Mouse (Mus musculus) layer of hippocampus, postnatal 10 days (tissue): Measurements from ENCODE around the gene Cd300lf. TPM values are rescaled to one million over a fixed set of nuclear protein-coding genes. Genes with fewer than 3 reads are reported as not detected.

Experiments
- DNase-seq, 2 experiments: peaks; one replicate each; pipeline ENCODE4 v3.0.0; 2021; ENCODE audit warnings: low spot score in 2 of 2
- total RNA-seq, 2 experiments: library from RNA; stranded (reverse); gene quantifications; 2 replicates each; pipeline ENCODE4 v1.2.3; 2021

Cd300lf gene
- total RNA-seq, 2 experiments from 2014 or later, result 0.27 to 0.50 TPM

DNA sequence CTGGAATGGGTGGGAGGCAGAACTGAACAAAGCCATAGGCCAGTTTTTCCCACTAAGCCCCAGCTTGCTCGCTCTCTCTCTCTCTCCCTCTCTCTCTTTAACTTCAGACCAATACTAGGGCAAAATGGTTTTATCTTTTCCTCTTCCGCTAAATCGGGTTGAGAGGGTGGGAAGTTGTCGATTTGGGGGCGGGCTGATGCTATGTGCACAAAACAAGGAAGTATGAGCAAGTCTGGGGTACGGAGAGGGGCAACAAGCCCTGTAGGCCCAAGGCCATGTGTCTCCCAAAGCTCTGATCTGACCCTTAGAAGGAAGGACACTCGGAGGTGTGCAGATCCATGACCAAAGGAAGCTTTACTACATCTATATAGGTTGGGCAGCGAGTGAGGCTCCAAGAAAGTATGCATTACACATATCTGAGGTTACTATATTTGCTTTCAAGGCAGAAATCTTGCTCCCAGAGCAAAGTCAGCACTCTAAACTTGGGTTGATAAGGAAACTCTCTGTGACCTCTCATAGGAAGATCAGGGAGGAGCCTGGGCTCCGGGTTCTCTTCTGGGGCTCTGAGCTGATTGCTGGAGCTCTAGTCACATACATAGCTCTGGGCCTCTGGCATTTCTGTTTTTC lies 27.9 kb upstream of the Cd300lf start:
- no peak for DNase-seq

DNA sequence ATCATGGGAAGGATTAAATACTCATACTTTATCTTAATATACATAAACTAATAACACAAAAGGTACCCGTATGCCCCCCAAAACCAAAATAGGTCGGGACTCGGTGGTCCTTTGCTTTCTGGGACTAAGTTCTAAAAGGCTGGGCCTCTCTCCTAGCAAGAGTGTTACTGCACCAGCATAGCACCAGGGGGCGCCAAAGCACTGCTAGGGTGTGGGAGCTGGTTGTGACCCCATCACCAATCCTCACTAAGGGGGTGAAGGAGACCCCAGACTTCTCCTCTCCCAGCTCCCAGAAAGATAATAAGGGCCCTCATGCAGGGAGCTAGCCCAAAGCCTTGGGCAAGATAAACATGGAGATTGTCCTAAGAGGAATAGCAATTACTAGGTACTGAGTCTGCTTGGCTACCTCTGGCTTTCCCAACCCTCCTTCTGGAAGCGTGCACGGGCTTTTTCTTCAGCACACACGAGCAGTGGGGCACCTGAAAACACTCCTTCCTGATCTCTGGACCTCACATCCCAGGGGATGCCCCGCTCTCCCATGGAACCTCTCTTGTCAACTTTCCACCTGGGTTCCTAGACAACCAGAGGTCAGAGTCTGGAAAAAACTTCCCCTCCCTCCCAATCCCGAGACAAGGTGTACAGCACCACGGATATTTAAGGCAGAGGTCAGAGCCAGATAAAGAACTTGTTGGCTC lies 27.2 kb upstream of the Cd300lf start:
- peak; percentile 86 to 89 for DNase-seq

DNA sequence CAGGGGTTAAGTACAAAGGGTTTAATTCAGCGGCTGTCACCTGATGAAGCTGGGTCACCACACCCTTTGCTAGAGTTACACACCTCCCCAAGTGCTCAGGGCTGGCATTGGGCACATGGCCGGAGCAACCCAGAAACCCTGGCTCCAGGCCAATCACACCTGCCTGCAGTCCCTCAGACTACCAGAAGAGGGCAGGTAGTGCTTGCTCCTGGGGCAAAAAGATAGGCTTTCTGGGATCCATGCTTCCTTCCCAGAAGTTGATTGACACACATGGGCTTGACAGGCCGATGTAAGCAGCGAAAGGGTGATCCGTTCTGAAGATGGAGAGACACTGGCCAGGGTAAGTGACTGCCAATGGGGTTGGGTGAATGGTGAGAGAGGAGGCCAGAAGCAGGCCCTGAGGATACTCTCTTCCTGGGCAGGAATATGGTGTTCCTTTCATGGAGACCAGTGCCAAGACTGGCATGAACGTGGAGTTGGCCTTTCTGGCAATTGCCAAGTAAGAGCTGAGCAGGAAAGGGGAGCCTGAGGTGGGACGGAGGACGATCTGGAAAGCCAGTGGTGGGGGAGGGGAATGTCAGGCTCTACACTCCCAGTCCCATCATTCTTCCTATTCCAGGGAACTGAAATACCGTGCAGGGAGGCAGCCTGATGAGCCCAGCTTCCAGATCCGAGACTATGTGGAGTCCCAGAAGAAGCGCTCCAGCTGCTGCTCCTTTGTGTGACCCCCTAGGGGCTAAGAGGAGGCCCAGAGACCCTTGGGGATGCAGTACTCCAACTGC lies 26.4 kb upstream of the Cd300lf start:
- DNase-seq, result peak; percentile 79 to 81

DNA sequence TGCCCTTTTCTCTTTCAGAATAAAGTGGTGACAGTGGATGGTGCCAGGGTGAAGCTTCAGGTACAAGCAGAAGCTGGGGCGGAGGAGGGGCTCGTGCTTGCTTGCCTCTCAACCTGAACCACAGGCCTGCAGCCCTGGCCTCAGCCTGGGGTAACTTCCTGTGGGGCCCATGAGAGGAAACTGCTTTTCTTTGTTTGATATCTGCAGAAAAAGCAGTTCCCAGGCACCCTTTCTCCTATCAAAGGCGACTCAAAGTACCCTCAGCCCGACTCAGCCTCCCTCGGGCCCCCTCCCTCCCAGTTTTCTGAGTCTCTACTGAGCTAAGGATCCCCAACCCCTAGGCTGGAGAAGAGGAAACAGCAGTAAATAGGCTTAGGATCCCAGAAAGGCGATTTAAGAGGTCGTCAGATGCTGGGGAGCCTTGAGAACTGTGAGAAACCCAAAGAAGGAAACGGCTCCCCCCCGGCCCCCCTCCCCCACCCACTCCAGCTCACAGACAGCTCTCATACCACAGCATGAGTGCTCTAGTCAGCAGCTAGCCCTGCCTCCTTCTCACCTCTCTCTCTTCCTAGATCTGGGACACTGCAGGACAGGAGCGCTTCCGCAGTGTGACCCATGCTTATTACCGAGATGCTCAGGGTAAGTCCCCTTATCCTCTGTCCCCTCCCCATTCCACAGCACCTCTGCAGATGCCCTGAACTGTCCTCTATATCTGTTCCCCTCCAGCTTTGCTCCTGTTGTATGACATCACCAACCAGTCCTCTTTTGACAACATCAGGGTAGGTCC lies 24.3 kb upstream of the Cd300lf start:
- DNase-seq, result no peak

DNA sequence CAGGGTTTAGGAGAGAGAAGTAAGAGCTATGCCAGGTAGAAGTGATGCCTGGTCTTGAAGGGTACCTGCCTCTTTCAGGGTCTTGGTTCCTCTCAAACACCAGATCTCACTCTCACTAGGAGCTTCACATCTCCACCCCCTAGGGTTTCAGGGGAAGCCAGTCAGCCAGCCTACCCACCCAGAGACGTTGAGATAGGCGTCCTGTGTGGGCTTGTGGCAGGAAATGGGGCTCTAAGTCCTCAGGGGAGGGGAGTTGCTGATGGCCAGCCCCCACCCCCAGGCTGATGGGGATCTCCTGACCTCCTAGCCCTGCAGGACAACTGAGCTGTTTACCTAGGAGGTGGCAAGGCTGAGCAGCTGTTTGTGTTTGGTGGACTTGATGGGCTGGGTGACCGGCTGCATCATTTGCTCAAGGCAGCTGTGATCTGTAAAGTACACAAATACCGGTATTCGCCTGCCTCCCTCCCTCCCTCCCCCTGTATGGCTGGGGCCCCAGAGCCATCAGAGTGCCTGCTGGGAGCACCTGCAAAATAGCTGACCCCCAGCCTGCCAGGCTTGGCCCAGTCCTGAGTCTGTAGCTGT lies 21.4 kb upstream of the Cd300lf start:
- no peak for DNase-seq

DNA sequence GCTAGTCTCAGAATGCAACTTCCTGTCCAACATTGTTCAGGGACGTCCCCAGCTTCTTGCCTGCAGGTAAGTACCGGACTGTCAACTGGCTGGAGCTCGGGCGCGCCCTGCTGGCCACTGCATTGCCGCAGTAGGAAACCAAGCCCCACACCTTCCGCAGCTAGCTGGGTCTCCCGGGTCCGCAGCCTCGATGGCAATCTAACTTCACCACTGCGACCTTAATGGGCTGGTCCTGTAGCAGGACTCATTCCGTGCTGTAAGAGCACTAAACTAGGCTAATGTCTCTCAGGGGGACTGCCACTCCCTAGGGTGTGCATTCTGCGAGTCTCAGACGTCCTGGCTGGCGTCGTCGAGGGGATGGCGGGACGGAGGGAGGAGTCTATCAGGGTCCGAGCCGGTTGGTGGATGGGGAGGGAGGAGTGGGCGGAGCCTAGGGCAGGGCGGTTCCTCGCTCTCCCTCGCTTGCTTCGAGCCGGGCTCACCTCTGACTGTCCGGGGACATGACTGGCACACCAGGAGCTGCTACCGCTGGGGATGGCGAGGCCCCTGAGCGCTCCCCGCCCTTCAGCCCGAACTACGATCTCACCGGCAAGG lies 20.0 kb upstream of the Cd300lf start:
- peak; percentile 62 to 75 for DNase-seq

DNA sequence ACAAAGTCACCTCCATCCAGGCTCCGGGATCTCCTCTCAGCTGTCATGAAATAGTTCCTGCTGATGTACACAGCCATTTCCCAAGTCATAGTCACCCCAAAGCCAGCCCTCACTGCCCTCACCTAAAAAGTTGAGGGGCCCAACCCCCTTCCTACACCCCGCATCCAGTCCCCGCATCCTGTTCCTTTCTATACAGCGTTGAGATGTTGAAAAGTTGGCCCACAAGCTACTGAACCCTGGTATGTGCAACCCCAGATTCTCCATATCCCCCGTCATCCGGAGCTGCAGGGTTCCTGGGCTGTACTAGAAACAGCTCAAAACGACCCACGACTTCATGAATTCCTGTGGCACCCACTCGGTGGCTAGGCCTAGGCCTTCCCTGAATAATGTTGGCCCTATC lies 19.3 kb upstream of the Cd300lf start:
- no peak for DNase-seq

DNA sequence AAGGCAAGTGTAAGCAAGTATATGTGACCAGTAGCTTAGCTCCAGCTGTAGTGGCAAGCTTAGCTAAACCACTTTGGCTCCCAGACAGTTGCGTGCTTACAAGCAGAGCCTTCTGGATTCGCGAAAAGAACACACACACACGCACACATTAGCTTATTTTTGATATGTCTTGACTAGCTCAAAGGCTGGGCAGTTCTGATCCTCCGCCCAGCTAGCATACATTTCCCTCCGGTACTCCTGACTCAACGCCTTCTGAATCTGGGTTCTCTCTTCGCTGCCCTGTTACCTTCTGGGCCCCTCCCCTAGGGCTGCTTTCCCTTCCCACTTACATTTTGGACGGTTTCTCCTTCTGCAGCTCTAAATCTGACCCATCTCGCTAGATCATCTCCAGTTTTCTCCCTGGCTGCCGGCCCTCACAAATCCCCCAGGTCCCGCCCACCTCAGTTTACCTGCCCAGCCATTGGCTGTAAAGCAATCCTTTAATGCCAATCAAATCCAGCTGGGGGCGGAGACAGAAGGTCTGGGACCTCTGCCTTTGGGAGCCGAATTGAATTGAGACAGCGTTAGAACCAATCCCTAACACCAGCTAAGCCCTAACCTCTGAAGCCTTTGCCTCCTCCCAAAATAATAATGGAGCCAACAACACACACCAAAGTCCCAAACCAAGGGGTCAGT lies 18.1 kb upstream of the Cd300lf start:
- DNase-seq, result peak; percentile 60 to 67

DNA sequence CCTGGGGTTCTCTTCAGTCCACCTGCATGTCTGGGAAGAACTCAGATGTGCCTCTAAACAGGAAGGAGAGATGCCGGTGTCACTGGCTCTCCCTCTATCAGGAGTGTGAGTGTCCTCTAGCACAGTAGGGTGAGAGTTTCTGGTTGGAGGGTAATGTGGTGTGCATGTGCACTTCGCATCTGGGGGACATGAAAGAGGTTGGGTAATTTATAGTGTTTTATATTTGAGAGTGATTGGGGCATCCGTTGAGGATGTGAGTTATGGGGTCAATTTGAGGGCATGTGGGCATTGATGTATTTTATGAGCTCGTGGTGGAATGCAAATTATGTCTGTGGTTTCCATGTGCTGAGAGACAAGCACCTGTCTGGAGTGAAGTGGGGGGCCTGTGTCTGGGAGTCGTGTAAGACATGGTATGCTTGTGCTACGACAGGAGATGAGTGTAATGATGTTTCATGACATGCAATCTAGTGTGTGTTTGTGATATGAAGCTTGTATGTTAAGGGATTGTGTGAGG lies 17.0 kb upstream of the Cd300lf start:
- DNase-seq, result no peak

DNA sequence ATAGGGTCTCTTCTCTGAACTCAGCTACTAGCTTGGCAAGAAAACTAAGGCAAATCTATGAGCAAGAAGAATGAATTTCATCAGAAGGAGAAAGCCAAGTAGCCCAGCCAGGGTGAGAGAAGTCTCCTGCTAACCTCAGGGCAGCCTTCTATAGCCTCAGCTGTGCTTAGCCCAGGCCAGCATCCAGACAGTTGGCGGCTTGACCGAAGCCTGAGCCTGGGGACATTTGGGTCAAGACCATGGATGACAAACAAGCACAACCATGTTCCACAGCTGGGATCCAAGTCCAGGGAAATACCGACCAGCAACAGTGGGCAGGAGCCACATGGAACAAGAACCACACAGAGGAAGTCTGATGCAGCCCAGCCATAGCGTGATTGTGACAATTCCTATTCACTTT lies 14.0 kb upstream of the Cd300lf start:
- DNase-seq, result no peak

DNA sequence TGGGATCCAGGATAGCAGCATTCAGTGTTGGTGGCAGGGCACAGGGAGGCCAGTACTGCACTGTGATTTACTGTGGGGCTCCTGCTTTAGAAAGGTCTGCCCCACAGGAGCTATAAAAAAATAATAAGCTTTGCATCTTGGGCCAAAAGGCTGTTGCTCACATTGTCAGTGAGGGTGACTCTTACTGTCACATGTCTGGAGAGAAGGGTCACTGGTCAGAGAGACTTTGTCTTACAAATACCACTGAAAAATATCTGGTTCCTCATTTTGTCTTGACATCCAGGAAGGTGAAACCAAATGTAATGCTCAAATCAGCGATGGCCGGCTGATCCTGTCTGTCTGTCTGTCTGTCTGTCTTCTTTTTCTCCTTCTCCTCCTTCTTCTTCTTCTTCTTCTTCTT lies 8.2 kb upstream of the Cd300lf start:
- no peak for DNase-seq

DNA sequence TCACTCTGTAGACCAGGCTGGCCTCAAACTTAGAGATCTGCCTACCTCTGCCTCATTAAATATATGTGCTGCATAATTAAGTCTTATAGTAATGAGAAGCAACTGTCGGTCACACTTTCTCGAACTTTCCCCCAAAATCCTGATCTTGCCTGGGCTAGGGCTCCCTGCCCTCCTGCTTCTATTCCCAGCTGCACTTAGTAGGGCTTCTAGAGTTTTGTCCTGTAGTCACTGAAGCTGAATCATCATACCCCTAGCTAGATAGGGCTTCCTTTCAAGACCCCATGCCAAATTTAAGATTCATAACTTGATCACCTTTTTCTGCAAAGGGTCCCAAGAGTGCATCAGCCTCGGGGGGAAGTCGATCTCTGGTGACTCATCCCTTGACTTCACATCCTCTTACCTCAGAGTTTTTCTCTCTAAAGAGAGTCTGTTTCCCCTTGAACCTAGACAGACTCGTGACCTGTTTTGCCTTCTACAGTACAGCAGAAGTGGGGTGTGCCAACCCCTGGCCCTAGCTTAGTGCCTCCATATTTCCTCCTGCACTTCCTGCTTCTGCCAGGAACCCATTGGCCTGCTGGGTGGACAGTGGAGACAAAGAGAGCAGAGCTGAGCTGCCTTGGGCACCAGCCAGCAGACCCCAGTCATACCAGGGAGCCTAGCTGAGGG lies 4.9 kb upstream of the Cd300lf start:
- DNase-seq, result no peak

DNA sequence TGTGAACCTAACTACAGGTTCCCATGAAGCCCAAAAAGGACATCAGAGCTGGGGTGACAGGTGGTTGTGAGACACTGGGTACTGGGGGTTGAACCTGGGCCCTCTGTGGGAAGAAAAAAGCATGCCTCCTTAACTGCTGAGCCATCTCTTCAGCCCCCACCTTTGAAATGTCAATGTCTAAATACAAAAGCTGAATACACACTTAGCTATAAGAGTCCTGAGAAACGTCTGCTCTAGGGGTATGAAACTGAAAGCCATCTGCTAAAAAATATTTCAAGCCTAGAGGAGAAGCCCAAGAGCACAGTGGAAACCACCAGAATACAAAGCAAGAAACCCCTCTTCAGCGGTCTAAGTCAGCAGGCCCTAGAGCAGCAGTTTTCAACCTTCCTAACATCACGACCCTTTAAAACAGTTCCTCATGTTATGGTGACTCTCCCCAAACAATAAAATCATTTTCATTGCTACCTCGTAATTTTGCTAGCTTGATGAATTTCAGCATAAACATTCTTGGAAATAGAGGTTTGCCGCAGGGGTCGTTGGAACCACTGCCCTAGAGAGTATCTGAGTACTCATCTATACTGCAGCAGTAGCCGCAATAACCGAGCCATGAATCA lies 1.9 kb downstream of the Cd300lf start:
- no peak for DNase-seq

DNA sequence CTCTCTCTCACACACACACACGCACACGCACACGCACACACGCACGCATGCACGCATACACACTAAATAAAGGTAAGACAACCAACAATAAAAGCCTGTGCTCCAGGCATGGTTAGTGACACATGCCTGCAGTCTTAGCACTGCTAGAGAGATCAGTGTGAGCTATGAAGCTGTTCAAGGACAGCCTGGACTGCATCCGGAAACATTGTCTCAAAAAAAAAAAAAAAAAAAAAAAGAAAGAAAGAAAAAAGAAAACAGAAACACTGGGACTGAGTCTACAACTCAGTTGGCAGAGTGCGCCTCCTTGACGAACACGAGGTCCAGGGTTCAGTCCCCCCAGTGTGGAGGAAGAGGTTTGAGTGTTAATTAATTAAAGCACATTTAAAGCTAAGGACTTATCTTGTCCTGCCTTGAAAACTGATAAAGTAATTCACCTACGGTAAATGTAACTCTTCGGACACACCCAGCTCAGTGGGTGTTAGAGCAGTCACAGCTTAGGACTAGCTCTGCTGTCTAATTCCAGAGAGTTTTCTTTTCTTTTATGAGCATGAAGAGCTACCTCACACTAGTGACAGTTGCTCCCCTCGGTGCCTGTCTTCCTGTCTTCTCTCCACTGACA lies 4.2 kb downstream of the Cd300lf start:
- no peak for DNase-seq

DNA sequence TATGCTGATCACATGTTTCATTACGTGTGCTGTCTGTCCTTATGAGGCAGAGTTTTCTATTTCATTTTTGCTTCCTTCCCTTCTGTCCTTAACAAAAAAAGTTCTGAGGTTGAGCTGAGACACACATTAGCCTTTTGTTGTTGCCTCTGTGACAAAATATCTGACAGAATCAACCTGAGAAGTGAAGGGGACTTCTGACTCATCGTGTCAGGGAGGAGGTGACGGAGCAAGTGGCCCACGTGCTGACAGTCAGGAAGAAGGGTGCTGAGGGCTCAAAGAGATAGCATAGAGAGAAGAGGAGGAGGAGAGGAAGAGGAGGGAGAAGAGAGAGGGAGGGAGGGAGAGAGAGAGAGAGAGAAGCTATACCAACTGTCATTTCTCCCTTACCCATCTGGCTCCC lies 5.3 kb downstream of the Cd300lf start:
- DNase-seq, result no peak

DNA sequence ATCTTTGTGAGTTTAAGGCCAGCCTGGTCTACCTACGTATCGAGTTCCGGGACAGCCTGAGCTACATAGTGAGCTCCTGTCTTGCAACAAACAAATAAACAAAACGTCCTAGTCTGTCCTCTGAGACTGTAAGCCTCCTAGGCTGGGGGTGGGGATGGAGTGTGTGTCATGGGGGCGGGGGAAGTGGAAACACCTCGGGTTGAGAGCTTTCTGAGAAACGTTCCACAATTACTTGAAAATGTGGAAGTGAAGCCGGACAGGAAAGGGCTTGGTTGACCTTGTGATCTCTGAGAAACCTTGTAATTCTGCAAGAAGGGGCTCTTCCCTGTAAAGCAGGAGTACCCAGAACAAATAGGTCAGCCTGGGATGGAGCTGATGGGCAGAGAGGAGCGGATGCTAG lies 14.4 kb downstream of the Cd300lf start:
- DNase-seq, result no peak

DNA sequence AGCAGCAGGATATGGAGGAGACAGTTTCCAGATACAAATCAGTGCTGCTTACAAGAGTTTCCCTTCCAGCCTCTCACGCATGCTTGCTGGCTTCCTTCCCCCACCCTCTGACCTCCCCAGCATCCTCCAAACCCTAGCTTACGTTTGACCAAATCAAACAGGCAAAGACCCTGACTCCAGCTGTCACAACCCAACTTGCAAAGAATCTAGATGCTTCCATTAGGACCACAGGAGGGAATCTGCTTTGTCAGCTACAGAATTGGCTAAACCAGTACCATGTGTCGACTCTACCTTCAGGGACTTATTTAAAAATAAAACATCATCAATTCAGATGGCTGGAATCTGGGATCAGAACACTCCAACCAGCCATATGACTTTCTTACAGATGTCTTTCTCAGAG lies 21.6 kb downstream of the Cd300lf start:
- no peak for DNase-seq

DNA sequence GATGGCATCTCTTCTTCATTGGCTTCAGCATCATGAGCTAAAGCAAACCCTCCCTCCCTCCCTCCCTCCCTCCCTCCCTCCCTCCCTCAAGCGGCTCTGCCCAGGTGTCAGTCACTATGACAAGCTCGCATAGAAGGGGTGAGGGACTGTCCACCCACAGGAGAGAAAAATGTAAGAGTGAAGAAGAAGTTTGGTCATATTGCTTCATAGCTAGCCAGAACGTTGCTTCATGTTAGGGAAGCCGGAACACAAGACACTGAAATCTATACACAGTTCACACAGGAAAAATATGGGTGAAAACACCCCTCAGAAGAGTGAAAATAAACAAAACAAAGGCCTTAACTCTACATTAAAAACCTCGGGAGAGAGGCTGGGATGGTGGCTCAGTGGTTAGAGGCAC lies 23.5 kb downstream of the Cd300lf start:
- DNase-seq, result no peak

DNA sequence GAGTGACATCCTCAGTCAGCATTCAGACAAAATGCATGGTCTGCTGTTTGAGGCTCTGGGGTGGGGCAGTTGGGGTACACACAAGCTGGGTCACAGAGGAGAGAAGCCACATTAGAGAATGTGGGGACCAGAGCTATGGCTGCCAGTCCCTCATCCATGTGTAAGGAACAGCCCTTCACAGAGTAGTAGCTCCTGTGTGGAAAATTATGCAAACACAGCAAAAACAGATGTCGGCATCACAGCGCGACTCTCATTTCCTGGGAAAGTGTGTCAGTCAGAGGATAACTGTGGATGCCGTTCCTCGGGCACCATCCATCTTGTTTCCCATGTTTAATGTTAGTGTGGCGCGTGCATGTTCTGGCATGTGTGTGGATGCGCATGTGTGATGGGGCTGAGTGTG lies 25.6 kb downstream of the Cd300lf start:
- no peak for DNase-seq
